ENCODE assay signal across 17 mouse cellular contexts in genomic region chr1:36299126-36299525, GRCm38 (mm10).
"Had no signal": no experiment of that assay in that cellular context is flagged by ENCODE, and none has a peak within 500 bp of the region (broad histone marks: within the 10 kb centered on the region; RNA-seq: fewer than 3 reads in every experiment).

No protein-coding gene starts in this region.

- DNase-seq: lung, adult 2 months; lung, postnatal 14 days; lung, postnatal 36 days; right cerebral cortex, postnatal 14 days; right cerebral cortex, postnatal 4 days; spleen, adult 18-20 months; thymus, adult 18-20 months; thymus, postnatal 14 days; thymus, postnatal 36 days had no signal

- H3K27ac ChIP-seq: lung, embryonic 15.5 days; macrophage; midbrain, embryonic 13.5 days; midbrain, embryonic 15.5 days; neural tube, embryonic 12.5 days had no signal

- H3K4me2 ChIP-seq: lung, embryonic 15.5 days; midbrain, embryonic 11.5 days; midbrain, embryonic 13.5 days; midbrain, embryonic 15.5 days; neural tube, embryonic 12.5 days had no signal

- H3K36me3 ChIP-seq: lung, embryonic 15.5 days; midbrain, embryonic 13.5 days; midbrain, embryonic 15.5 days; neural tube, embryonic 12.5 days had no signal

- H3K9ac ChIP-seq: lung, embryonic 15.5 days; midbrain, embryonic 13.5 days; midbrain, embryonic 15.5 days; neural tube, embryonic 12.5 days had no signal

- ATAC-seq: lung, postnatal 0 days; midbrain, embryonic 13.5 days; midbrain, embryonic 15.5 days had no signal

- H3K9me3 ChIP-seq: lung, embryonic 15.5 days; midbrain, embryonic 13.5 days; midbrain, embryonic 15.5 days; neural tube, embryonic 12.5 days had no signal

- H3K4me3 ChIP-seq: lung, embryonic 15.5 days; megakaryocyte, embryonic 14.5 days; midbrain, embryonic 13.5 days; midbrain, embryonic 15.5 days; neural tube, embryonic 12.5 days had no signal
